Mouse (Mus musculus) liver, embryonic 14.5 days (tissue): ENCODE results near the gene Elmo1. TPM values are rescaled to one million over a fixed set of nuclear protein-coding genes. Genes with fewer than 3 reads are reported as not detected.

Experiments used
- ATAC-seq: fragments of 200-750 bp; cut with Nextera tagmentation; 2 replicates; pipeline ENCODE4 v1.8.0; 2017; ENCODE audit warnings: moderate number of reproducible peaks, mild to moderate bottlenecking, moderate library complexity; ENCODE audit not compliant: insufficient read depth
- DNase-seq, 3 experiments: peaks; one replicate each; pipeline ENCODE4 v3.0.0-alpha.2; 2012 to 2013; ENCODE audit warnings: low read depth in 3 of 3, low spot score in 3 of 3
- H3K27ac ChIP-seq: fragments of 300-500 bp; sonication (generic); 2 replicates; pipeline ENCODE4 v1.5.1; 2014; ENCODE audit warnings: moderate library complexity, mild to moderate bottlenecking, control low read depth, inconsistent platforms
- H3K27me3 ChIP-seq: fragments of 300-500 bp; sonication (generic); 2 replicates; pipeline ENCODE4 v1.6.1; 2014; ENCODE audit warnings: mild to moderate bottlenecking, low read length, moderate library complexity; ENCODE audit not compliant: control insufficient read depth, insufficient read depth
- H3K36me3 ChIP-seq: fragments of 300-500 bp; sonication (generic); replicated peaks from 2 replicates; pipeline ENCODE4 v1.6.1; 2014; ENCODE audit warnings: low read depth; ENCODE audit not compliant: control insufficient read depth, insufficient read depth
- H3K4me1 ChIP-seq, 2 experiments: fragments of 200-500 bp in 1 of 2; fragments of 300-500 bp in 1 of 2; sonication (generic) in 1 of 2; replicated peaks; 2 replicates each; pipeline ENCODE4 v1.6.1; 2012 to 2014; ENCODE audit warnings: antibody characterized with exemption in 1 of 2, inconsistent platforms in 1 of 2, low read length in 1 of 2; ENCODE audit not compliant: control insufficient read depth in 2 of 2, insufficient read depth in 2 of 2
- H3K4me2 ChIP-seq: fragments of 300-500 bp; sonication (generic); 2 replicates; pipeline ENCODE4 v1.6.1; 2014; ENCODE audit warnings: low read depth, mild to moderate bottlenecking, control low read depth, moderate library complexity
- H3K4me3 ChIP-seq, 2 experiments: fragments of 200-500 bp in 1 of 2; fragments of 300-500 bp in 1 of 2; sonication (generic) in 1 of 2; 2 replicates each; pipeline ENCODE4 v1.5.1; 2012 to 2014; ENCODE audit warnings: low read depth in 2 of 2, low read length in 2 of 2, mild to moderate bottlenecking in 2 of 2, control low read depth in 1 of 2, inconsistent platforms in 1 of 2, moderate library complexity in 1 of 2; ENCODE audit not compliant: insufficient read depth in 1 of 2
- H3K9ac ChIP-seq: fragments of 300-500 bp; sonication (generic); replicated peaks from 2 replicates; pipeline ENCODE4 v1.6.1; 2014; ENCODE audit warnings: mild to moderate bottlenecking, control low read depth, moderate library complexity
- H3K9me3 ChIP-seq: fragments of 300-500 bp; sonication (generic); 2 replicates; pipeline ENCODE4 v1.6.1; 2016; ENCODE audit warnings: low read length, mixed read lengths; ENCODE audit not compliant: control insufficient read depth
- CTCF ChIP-seq: IDR thresholded peaks from 2 replicates; pipeline ENCODE4 v1.5.1; 2016; ENCODE audit warnings: antibody characterized with exemption, low read depth, control low read depth
- EP300 ChIP-seq: IDR thresholded peaks from 2 replicates; pipeline ENCODE4 v1.6.1; 2016; ENCODE audit warnings: antibody characterized with exemption, low read depth
- WGBS: fragments of 180-500 bp; shearing (Covaris S2); extraction: QIAGEN DNeasy Blood & Tissue Kit; methylation state at CpG from one replicate; pipeline ENCODE4 v1.1.7; 2014; ENCODE audit not compliant: insufficient replicate concordance; 5-methylcytosine and 5-hydroxymethylcytosine counted together
- polyA plus RNA-seq, 2 experiments: library from polyadenylated mRNA; depleted of rRNA in 1 of 2; stranded (reverse) in 1 of 2; unstranded in 1 of 2; fragments of >200 nt; fragmentation: Nextera tagmentation in 1 of 2; extraction: Ambion mirVana in 1 of 2; gene quantifications; 2 replicates each; pipeline versions ENCODE4 v1.2.1 to v1.2.3; 2012 to 2014

The Elmo1 gene
- polyA plus RNA-seq, 2 experiments, result 3.0 to 3.9 TPM

DNA sequence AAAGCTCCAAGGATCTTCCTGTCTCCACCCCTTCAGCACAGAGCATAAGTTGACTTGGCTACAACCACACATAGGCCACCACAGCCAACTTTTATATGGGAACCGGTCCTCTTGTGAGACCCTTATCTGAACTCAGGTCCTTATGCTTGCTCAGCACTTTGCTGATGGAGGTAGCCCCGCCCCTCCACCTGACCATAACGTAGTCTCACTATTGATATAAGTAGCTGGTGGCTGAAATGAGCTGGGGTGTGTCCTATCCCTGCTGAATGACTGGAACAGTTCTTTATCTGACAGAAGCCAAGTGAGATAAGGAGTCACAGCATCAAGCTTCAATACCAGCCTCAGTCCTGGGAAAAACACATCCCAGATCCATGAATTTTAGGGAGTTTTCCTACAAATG is 210.2 kb downstream of the Elmo1 start:
- DNase-seq (no peak), ATAC-seq (no peak)
- no peak overlapping the region for H3K4me3 ChIP-seq
- TF ChIP-seq CTCF (no peak), EP300 (no peak)
- 33% methylated on average over 3 of the region's 3 CpGs for WGBS
- H3K27me3 ChIP-seq, result no peaks in the 10 kb centered on the region
- H3K36me3 ChIP-seq, result no peaks in the 10 kb centered on the region
- no peak overlapping the region for H3K4me2 ChIP-seq
- H3K9me3 ChIP-seq, result no peaks in the 10 kb centered on the region
- no peak overlapping the region for H3K27ac ChIP-seq
- no peak overlapping the region for H3K9ac ChIP-seq
- no peaks in the 10 kb centered on the region for H3K4me1 ChIP-seq

DNA sequence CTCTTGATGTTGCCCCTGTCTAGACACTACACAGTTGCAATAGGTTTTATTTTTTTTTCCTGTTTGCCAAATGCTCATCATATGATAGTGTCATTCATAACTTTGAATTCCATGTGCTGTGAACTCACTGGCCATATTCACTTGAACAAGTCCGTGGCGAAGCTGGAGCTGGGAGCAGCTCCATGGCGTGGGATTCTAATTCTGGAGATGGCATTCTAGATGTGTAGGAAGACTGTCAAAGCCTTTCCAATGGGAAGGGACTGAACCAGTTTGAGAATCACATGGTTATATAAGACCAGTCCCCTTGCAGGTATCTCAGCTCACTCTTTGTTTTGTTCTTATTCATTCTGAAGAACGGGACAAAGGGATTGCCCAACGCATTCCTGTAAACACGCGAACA is 211.4 kb downstream of the Elmo1 start:
- H3K4me2 ChIP-seq, result no peak overlapping the region
- H3K27ac ChIP-seq, result no peak overlapping the region
- no peak for TF ChIP-seq EP300
- no peak for TF ChIP-seq CTCF
- H3K9ac ChIP-seq, result no peak overlapping the region
- H3K4me1 ChIP-seq, result no peaks in the 10 kb centered on the region
- no peaks in the 10 kb centered on the region for H3K9me3 ChIP-seq
- H3K4me3 ChIP-seq, result no peak overlapping the region
- ATAC-seq (no peak), DNase-seq (no peak)
- WGBS, result 76% methylated on average over 7 of the region's 7 CpGs
- no peaks in the 10 kb centered on the region for H3K36me3 ChIP-seq
- no peaks in the 10 kb centered on the region for H3K27me3 ChIP-seq

GRCm38 (mm10) chr13:20305621-20306020 is 215.2 kb downstream of the Elmo1 start:
- Histone ChIP-seq H3K27ac (no peak overlapping the region), H3K4me2 (no peak overlapping the region), H3K9me3 (no peaks in the 10 kb centered on the region), H3K4me3 (no peak overlapping the region), H3K9ac (no peak overlapping the region), H3K27me3 (no peaks in the 10 kb centered on the region), H3K36me3 (no peaks in the 10 kb centered on the region), H3K4me1 (no peaks in the 10 kb centered on the region)
- no peak for TF ChIP-seq EP300
- TF ChIP-seq CTCF, result no peak
- 63% methylated on average over 4 of the region's 4 CpGs for WGBS
- DNase-seq, result no peak
- ATAC-seq, result no peak

DNA sequence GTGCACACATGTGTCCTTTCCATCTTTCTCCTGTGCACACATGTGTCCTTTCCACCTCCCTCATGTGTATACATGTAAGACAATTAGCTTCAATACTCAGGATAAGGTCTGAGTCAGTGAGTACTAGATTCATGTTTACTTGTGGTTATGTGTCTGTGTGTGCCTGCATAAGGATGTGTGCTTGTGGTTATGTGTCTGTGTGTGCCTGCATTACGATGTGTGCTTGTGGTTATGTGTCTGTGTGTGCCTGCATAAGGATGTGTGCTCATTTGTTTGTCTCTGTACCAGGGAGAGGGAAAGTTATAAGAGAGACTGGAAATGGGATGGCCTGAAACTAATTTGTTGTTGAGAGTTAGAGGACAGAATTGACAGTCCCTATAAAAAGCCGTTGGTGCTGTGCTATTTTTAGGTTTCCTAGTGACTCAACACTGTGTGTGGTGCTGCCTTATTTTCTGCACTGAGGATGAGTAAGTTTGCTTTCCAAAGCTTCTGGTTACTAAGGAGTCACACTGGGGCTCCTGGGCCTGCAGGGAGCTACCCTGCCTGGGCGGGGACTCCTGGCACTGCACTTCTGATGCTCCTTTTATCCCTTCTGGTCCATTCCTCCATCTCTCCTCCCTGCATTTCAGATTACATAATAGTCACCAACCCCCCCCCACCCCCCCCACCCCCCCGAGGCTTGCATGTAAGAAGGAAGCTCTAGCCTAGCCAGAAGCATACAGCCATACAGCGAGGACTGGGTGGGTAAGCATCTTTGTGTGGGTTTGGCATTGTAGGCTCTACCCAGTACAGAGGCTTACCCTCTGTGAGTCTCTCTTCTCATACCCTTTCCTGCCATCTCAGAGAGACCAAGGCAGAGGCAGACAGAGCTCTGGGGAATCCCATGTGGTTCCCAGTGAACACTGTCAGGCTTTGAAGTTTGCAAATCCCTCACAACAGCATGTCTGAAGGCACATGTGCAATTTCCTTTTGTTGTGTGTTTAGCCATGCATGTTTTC is 216.1 kb downstream of the Elmo1 start:
- H3K4me1 ChIP-seq, result no peaks in the 10 kb centered on the region
- H3K4me2 ChIP-seq, result no peak overlapping the region
- TF ChIP-seq EP300 (no peak), CTCF (no peak)
- H3K36me3 ChIP-seq, result no peaks in the 10 kb centered on the region
- H3K9ac ChIP-seq, result no peak overlapping the region
- ATAC-seq (no peak), DNase-seq (no peak)
- no peak overlapping the region for H3K4me3 ChIP-seq
- no peak overlapping the region for H3K27ac ChIP-seq
- H3K27me3 ChIP-seq, result no peaks in the 10 kb centered on the region
- no peaks in the 10 kb centered on the region for H3K9me3 ChIP-seq
- WGBS, result 37% methylated on average over 5 of the region's 5 CpGs

DNA sequence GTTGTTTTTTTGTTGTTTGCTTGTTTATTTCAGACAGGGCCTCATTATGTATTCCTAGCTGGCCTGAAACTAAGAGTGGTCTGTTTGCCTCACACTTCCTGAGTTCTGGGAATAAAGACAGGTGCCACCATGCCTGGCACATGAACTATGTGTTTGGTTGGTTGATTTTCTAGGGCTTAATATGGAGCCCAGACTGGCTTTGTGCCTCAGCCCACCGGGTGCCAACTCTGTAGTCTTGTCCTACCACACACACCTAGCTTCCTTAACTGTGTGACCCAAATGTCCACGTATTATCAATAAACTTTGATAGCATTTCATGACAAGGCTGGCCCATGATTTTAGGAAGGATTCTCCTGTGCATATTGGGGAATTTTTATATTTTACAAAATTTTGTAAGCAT is 217.0 kb downstream of the Elmo1 start:
- no peaks in the 10 kb centered on the region for H3K36me3 ChIP-seq
- H3K4me3 ChIP-seq, result no peak overlapping the region
- no peak overlapping the region for H3K4me2 ChIP-seq
- WGBS, result 64% methylated on average over 2 of the region's 2 CpGs
- no peaks in the 10 kb centered on the region for H3K27me3 ChIP-seq
- ATAC-seq (no peak), DNase-seq (no peak)
- no peak overlapping the region for H3K27ac ChIP-seq
- no peaks in the 10 kb centered on the region for H3K4me1 ChIP-seq
- TF ChIP-seq CTCF (no peak), EP300 (no peak)
- no peak overlapping the region for H3K9ac ChIP-seq
- H3K9me3 ChIP-seq, result no peaks in the 10 kb centered on the region
